Mouse (Mus musculus): ENCODE measurements around the gene Trem1.

- TF ChIP-seq ZC3H11A (IDR thresholded peaks at IDR 0.05; ENCODE audit: borderline replicate concordance, low read depth, low read length), result no peak
- no peak for TF ChIP-seq CHD2 (IDR thresholded peaks at IDR 0.05; ENCODE audit: low read depth, low read length)
- TF ChIP-seq ZNF384 (IDR thresholded peaks at IDR 0.05; ENCODE audit: low read depth, low read length), result no peak
- no peak for TF ChIP-seq MAFK (IDR thresholded peaks at IDR 0.05; ENCODE audit: insufficient read depth, low read depth, low read length)
- TF ChIP-seq HCFC1 (IDR thresholded peaks at IDR 0.05; ENCODE audit: borderline replicate concordance, insufficient read depth, low read length), result no peak
These were observed 16.9 kb downstream of the Trem1 start for GRCm38 (mm10) chr17:48249501-48249900.

Measured in ES-E14 (cell line).